Mouse (Mus musculus): ENCODE measurements around the gene Oas2. TPM values are rescaled to one million over a fixed set of nuclear protein-coding genes. Genes with fewer than 3 reads are reported as not detected.
A peak's percentile ranks its signal among the peaks of the same experiment; 100 is the strongest.

Oas2 gene
- total and polyA plus RNA-seq, 3 experiments, result 0.55 to 9.6 (median 1.0) TPM

GRCm38 (mm10) chr5:120686749-120687483, 62.7 kb downstream of the Oas2 start:
- no peaks in the 10 kb centered on the region for H3K36me3 ChIP-seq (ENCODE audit: control insufficient read depth, insufficient read depth, low read length)
- no peak overlapping the region for H3K4me3 ChIP-seq
- no peak for DNase-seq
- TF ChIP-seq CTCF (IDR thresholded peaks at IDR 0.05) (no peak), EP300 (IDR thresholded peaks at IDR 0.05; ENCODE audit: insufficient read depth, low read depth, low read length) (no peak)
- no peak overlapping the region for H3K9ac ChIP-seq (ENCODE audit: low read depth, low read length)
- H3K79me2 ChIP-seq (replicated peaks; ENCODE audit: control insufficient read depth, insufficient read depth, low read length), result no peaks in the 10 kb centered on the region
- H3K4me1 ChIP-seq (ENCODE audit: control insufficient read depth, insufficient read depth, low read length), result no peaks in the 10 kb centered on the region
- no peak overlapping the region for H3K27ac ChIP-seq
- H3K27me3 ChIP-seq (ENCODE audit: control insufficient read depth, insufficient read depth, low read length), result peaks cover 8% of the 10 kb centered on the region; the same call in 1 of the 2 replicates
- intact Hi-C loops (cut with DNase I), result no loop called here
- WGBS, result 40% methylated on average over 6 of the region's 6 CpGs

DNA sequence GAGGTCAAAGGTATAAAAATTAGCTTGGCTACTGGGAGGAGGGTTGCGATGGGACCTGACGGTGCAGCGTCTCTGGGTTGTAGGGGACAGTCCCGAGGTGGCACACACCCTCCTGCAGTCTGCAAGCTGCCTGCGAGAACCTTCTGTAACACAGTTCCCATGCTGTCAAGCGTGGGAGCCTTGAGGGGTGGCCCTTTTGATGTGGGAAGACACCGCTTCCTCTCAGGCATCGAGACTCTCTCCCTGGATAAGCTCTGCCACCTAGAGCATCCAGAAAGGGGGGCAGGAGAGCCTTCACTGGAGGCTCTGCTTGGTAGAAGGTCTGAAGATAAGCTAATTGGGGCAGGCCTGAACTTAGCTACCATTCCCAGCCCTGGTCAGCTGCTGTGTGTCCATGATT, 64.0 kb downstream of the Oas2 start:
- Histone ChIP-seq H3K9ac (ENCODE audit: low read depth, low read length) (no peak overlapping the region), H3K27me3 (ENCODE audit: control insufficient read depth, insufficient read depth, low read length) (peaks cover 8% of the 10 kb centered on the region; the same call in 1 of the 2 replicates), H3K36me3 (ENCODE audit: control insufficient read depth, insufficient read depth, low read length) (no peaks in the 10 kb centered on the region), H3K79me2 (replicated peaks; ENCODE audit: control insufficient read depth, insufficient read depth, low read length) (no peaks in the 10 kb centered on the region), H3K4me3 (no peak overlapping the region), H3K4me1 (ENCODE audit: control insufficient read depth, insufficient read depth, low read length) (no peaks in the 10 kb centered on the region), H3K27ac (no peak overlapping the region)
- TF ChIP-seq CTCF (IDR thresholded peaks at IDR 0.05) (no peak), EP300 (IDR thresholded peaks at IDR 0.05; ENCODE audit: insufficient read depth, low read depth, low read length) (no peak), POLR2A (IDR thresholded peaks at IDR 0.05; ENCODE audit: insufficient read depth, low read depth, low read length) (no peak)
- 59% methylated on average over 8 of the region's 8 CpGs for WGBS
- DNase-seq, result peak in 1 of 2 experiments; percentile 35
- intact Hi-C loops (cut with DNase I), result no loop called here

- DNase-seq, result no peak
- H3K36me3 ChIP-seq (ENCODE audit: control insufficient read depth, insufficient read depth, low read length), result no peaks in the 10 kb centered on the region
- H3K79me2 ChIP-seq (replicated peaks; ENCODE audit: control insufficient read depth, insufficient read depth, low read length), result no peaks in the 10 kb centered on the region
- no peaks in the 10 kb centered on the region for H3K4me1 ChIP-seq (ENCODE audit: control insufficient read depth, insufficient read depth, low read length)
- no peak overlapping the region for H3K9ac ChIP-seq (ENCODE audit: low read depth, low read length)
- TF ChIP-seq CTCF (IDR thresholded peaks at IDR 0.05), result no peak
- no peak for TF ChIP-seq EP300 (IDR thresholded peaks at IDR 0.05; ENCODE audit: insufficient read depth, low read depth, low read length)
- no peak for TF ChIP-seq POLR2A (IDR thresholded peaks at IDR 0.05; ENCODE audit: insufficient read depth, low read depth, low read length)
- H3K4me3 ChIP-seq, result no peak overlapping the region
- intact Hi-C loops (cut with DNase I), result no loop called here
- WGBS, result 14% methylated on average over 24 of the region's 24 CpGs
- peaks cover 8% of the 10 kb centered on the region; the same call in 1 of the 2 replicates for H3K27me3 ChIP-seq (ENCODE audit: control insufficient read depth, insufficient read depth, low read length)
- H3K27ac ChIP-seq, result no peak overlapping the region
Observed at GRCm38 (mm10) chr5:120682982-120683771, 66.5 kb downstream of the Oas2 start.

GRCm38 (mm10) chr5:120680918-120681317, 68.7 kb downstream of the Oas2 start:
- Histone ChIP-seq H3K4me3 (no peak overlapping the region), H3K36me3 (ENCODE audit: control insufficient read depth, insufficient read depth, low read length) (no peaks in the 10 kb centered on the region), H3K9ac (ENCODE audit: low read depth, low read length) (no peak overlapping the region), H3K27ac (no peak overlapping the region), H3K79me2 (replicated peaks; ENCODE audit: control insufficient read depth, insufficient read depth, low read length) (no peaks in the 10 kb centered on the region), H3K27me3 (ENCODE audit: control insufficient read depth, insufficient read depth, low read length) (peaks cover 8% of the 10 kb centered on the region; the same call in 1 of the 2 replicates), H3K4me1 (ENCODE audit: control insufficient read depth, insufficient read depth, low read length) (no peaks in the 10 kb centered on the region)
- intact Hi-C loops (cut with DNase I), result loop anchor here (2.0 kb wide), 1 partner anchor 34 kb away; no protein-coding TSS in a partner anchor
- no peak for TF ChIP-seq POLR2A (IDR thresholded peaks at IDR 0.05; ENCODE audit: insufficient read depth, low read depth, low read length)
- TF ChIP-seq CTCF (IDR thresholded peaks at IDR 0.05), result no peak
- no peak for TF ChIP-seq EP300 (IDR thresholded peaks at IDR 0.05; ENCODE audit: insufficient read depth, low read depth, low read length)
- DNase-seq, result no peak
- 84% methylated on average over 18 of the region's 18 CpGs for WGBS

Other genes starting within 250 kb of the Oas2 start
- 10 to 100 TPM; 39.5 to 47.1 TPM for gene Plbd2, start 246.2 kb downstream of the Oas2 start, total RNA-seq (2021)
- gene Plbd2, start 246.2 kb downstream of the Oas2 start, polyA plus RNA-seq (2012; rRNA removed), result 27.7 and 32.1 TPM in 2 replicates
- gene Slc8b1, start 238.7 kb downstream of the Oas2 start, total RNA-seq (2021), result 10 to 100 TPM; 10.0 to 12.2 TPM
- 13.2 and 16.5 TPM in 2 replicates for gene Slc8b1, start 238.7 kb downstream of the Oas2 start, polyA plus RNA-seq (2012; rRNA removed)
- 10 to 100 TPM; 30.7 to 35.1 TPM for gene Tpcn1, start 161.2 kb downstream of the Oas2 start, total RNA-seq (2021)
- gene Tpcn1, start 161.2 kb downstream of the Oas2 start, polyA plus RNA-seq (2012; rRNA removed), result 53.7 and 59.7 TPM in 2 replicates
- gene Iqcd, start 160.8 kb downstream of the Oas2 start, total RNA-seq (2021), result not detected
- gene Iqcd, start 160.8 kb downstream of the Oas2 start, polyA plus RNA-seq (2012; rRNA removed), result 0.14 and 0.20 TPM in 2 replicates
- 10 to 100 TPM; 14.2 to 16.0 TPM for gene Rita1, start 137.3 kb downstream of the Oas2 start, total RNA-seq (2021)
- 15.3 and 21.7 TPM in 2 replicates for gene Rita1, start 137.3 kb downstream of the Oas2 start, polyA plus RNA-seq (2012; rRNA removed)
- gene Ddx54, start 137.1 kb downstream of the Oas2 start, total RNA-seq (2021), result 10 to 100 TPM; 21.4 to 22.5 TPM
- gene Ddx54, start 137.1 kb downstream of the Oas2 start, polyA plus RNA-seq (2012; rRNA removed), result 16.2 and 18.2 TPM in 2 replicates
- not detected for gene Cfap73, start 115.6 kb downstream of the Oas2 start, total RNA-seq (2021)
- 0.16 TPM in 1 of 2 replicates, not detected in the other for gene Cfap73, start 115.6 kb downstream of the Oas2 start, polyA plus RNA-seq (2012; rRNA removed)
- not detected for gene Rasal1, start 101.0 kb downstream of the Oas2 start, total RNA-seq (2021)
- 0.06 and 0.33 TPM in 2 replicates for gene Rasal1, start 101.0 kb downstream of the Oas2 start, polyA plus RNA-seq (2012; rRNA removed)
- gene Dtx1, start 37.9 kb downstream of the Oas2 start, total RNA-seq (2021), result 1 to 10 TPM; 2.1 to 2.7 TPM
- 3.5 and 4.2 TPM in 2 replicates for gene Dtx1, start 37.9 kb downstream of the Oas2 start, polyA plus RNA-seq (2012; rRNA removed)
- under 1 TPM; 0.05 to 0.07 TPM for gene Oas3, start 27.8 kb upstream of the Oas2 start, total RNA-seq (2021)
- 0.61 and 0.94 TPM in 2 replicates for gene Oas3, start 27.8 kb upstream of the Oas2 start, polyA plus RNA-seq (2012; rRNA removed)
- gene Oas1e, start 45.7 kb upstream of the Oas2 start, total RNA-seq (2021), result not detected
- gene Oas1e, start 45.7 kb upstream of the Oas2 start, polyA plus RNA-seq (2012; rRNA removed), result not detected in 2 replicates
- gene Oas1c, start 62.7 kb upstream of the Oas2 start, total RNA-seq (2021), result under 1 TPM; 0.26 to 0.36 TPM
- gene Oas1c, start 62.7 kb upstream of the Oas2 start, polyA plus RNA-seq (2012; rRNA removed), result 0.85 and 1.3 TPM in 2 replicates
- not detected for gene Oas1f, start 97.5 kb upstream of the Oas2 start, total RNA-seq (2021)
- gene Oas1f, start 97.5 kb upstream of the Oas2 start, polyA plus RNA-seq (2012; rRNA removed), result not detected in 2 replicates
- not detected for gene Oas1h, start 111.6 kb upstream of the Oas2 start, total RNA-seq (2021)
- gene Oas1h, start 111.6 kb upstream of the Oas2 start, polyA plus RNA-seq (2012; rRNA removed), result not detected in 2 replicates
- gene Oas1g, start 137.8 kb upstream of the Oas2 start, total RNA-seq (2021), result under 1 TPM in 1 of 2 experiments, not detected in 1; 0.34 TPM
- 1.0 and 1.5 TPM in 2 replicates for gene Oas1g, start 137.8 kb upstream of the Oas2 start, polyA plus RNA-seq (2012; rRNA removed)
- under 1 TPM; 0.63 to 0.84 TPM for gene Oas1a, start 157.7 kb upstream of the Oas2 start, total RNA-seq (2021)
- gene Oas1a, start 157.7 kb upstream of the Oas2 start, polyA plus RNA-seq (2012; rRNA removed), result 2.6 and 3.4 TPM in 2 replicates
- not detected for gene Oas1d, start 164.7 kb upstream of the Oas2 start, total RNA-seq (2021)
- not detected in 2 replicates for gene Oas1d, start 164.7 kb upstream of the Oas2 start, polyA plus RNA-seq (2012; rRNA removed)